Mouse (Mus musculus): Measurements from ENCODE around the gene Tmem179b.

DNA sequence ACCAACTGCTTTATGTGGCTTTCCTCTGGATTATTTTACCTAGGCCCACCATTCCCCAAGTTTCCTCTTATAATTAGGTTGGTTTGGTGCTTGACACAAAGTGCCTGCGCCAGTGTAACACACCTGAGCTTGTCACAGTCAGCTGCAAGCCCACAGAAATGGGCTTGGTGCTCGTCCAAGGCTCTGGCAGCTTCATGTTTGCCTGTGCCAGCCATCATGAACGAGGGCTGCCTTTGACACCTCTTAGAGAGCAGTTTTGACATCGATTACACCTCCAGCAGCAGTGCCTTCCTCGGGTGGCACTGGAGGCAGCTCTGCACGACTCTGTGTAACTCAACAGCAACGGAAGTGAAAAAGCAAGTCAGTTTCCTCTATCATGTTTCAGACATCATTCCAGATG lies 15.9 kb upstream of the Tmem179b start:
- TF ChIP-seq POLR2A (IDR thresholded peaks at IDR 0.05; ENCODE audit: insufficient read depth, low read length) (no peak), CTCF (IDR thresholded peaks at IDR 0.05; ENCODE audit: low read depth, low read length) (no peak)

Data from ES-Bruce4 (cell line).